Mouse (Mus musculus): ENCODE results near the gene Cenpx.
"Not testable (repeated sequence)": the region's sequence is repeated elsewhere in the genome, so short reads cannot be mapped to it uniquely, and the experiment has no call there.

- not testable (repeated sequence) for TF ChIP-seq CTCF (conservative IDR thresholded peaks at IDR 0.05; ENCODE audit: insufficient read depth, insufficient read length, low read depth, low read length); POLR2A (IDR thresholded peaks at IDR 0.05; ENCODE audit: low read depth, low read length)
Measured at GRCm38 (mm10) chr11:120762672-120763041, 49.1 kb upstream of the Cenpx start, which contains the start of gene Hmga1b.

Data from kidney, adult 2 months (tissue).